Mouse (Mus musculus): ENCODE results near the gene Gdpd3.

- TF ChIP-seq KAT2A (IDR thresholded peaks at IDR 0.05; ENCODE audit: insufficient replicate concordance, low read length) (no peak), HCFC1 (IDR thresholded peaks at IDR 0.05; ENCODE audit: low read depth, low read length) (no peak), POLR2A (IDR thresholded peaks at IDR 0.05; ENCODE audit: low read depth, low read length) (no peak), MAZ (IDR thresholded peaks at IDR 0.05; ENCODE audit: low read depth, low read length) (no peak), USF2 (conservative IDR thresholded peaks at IDR 0.05; ENCODE audit: low read depth, low read length) (no peak), EP300 (IDR thresholded peaks at IDR 0.05; ENCODE audit: low read length) (peak; percentile 10; the same call in 1 of the 2 replicates), NRF1 (IDR thresholded peaks at IDR 0.05; ENCODE audit: low read depth, low read length) (no peak), MAX (IDR thresholded peaks at IDR 0.05; ENCODE audit: low read length) (no peak), TBP (conservative IDR thresholded peaks at IDR 0.05; ENCODE audit: low read depth, low read length) (no peak), CTCF (conservative IDR thresholded peaks at IDR 0.05 in 1 of 2, IDR thresholded peaks at IDR 0.05 in 1 of 2; ENCODE audit: low read depth in 2 of 2, low read length in 2 of 2) (no peak), GABPA (IDR thresholded peaks at IDR 0.05; ENCODE audit: insufficient replicate concordance, low read depth, low read length) (no peak), TCF12 (IDR thresholded peaks at IDR 0.05; ENCODE audit: low read depth, low read length) (no peak)
Measured at GRCm38 (mm10) chr7:126746798-126747197, 19.3 kb upstream of the Gdpd3 start.

Measured in CH12.LX (cell line).